9 mouse cellular contexts compared by ENCODE assay signal in genomic region chr2:70901479-70901878, GRCm38 (mm10).
DNase-seq lines count a peak whose midpoint lies in the region; TF ChIP-seq lines count a peak whose summit lies in the region.
"Had no signal": no experiment of that assay in that cellular context is flagged by ENCODE, and none has a peak within 500 bp of the region (broad histone marks: within the 10 kb centered on the region; RNA-seq: fewer than 3 reads in every experiment).

No protein-coding gene starts in this region.

- intact Hi-C loops in heart, adult 2 months (cut with DNase I): no loop called here

- no peaks in the 10 kb centered on the region for H3K36me3 ChIP-seq in liver, adult 2 months (ENCODE audit: control insufficient read depth, insufficient read depth, low read length)
- no peaks in the 10 kb centered on the region for H3K36me3 ChIP-seq in heart, adult 2 months (ENCODE audit: control insufficient read depth, insufficient read depth, low read length)

- no peak for TF ChIP-seq CTCF in liver, adult 2 months (IDR thresholded peaks at IDR 0.05; ENCODE audit: low read depth, low read length)
- TF ChIP-seq CTCF in heart, adult 2 months (IDR thresholded peaks at IDR 0.05): no peak

- peak; percentile 37 for DNase-seq in liver, adult 2 months (ENCODE audit: extremely low read depth, low read depth, low spot score)
- DNase-seq in liver: no peak
- DNase-seq in heart, adult 2 months: peak; percentile 31 to 41
- peak; percentile 44 for DNase-seq in heart, postnatal 4 days
- peak; percentile 35 for DNase-seq in right cerebral cortex, postnatal 14 days
- DNase-seq in cerebellum, adult 8-10 months: no peak
- no peak for DNase-seq in thymus, postnatal 36 days
- DNase-seq: cerebellum, adult 9-10 months had no signal

- no peak overlapping the region for H3K27ac ChIP-seq in liver, adult 2 months (replicated peaks; ENCODE audit: insufficient read depth, low read depth, low read length)
- H3K27ac ChIP-seq in heart, adult 2 months: peak overlapping the region; percentile 36

- no peak overlapping the region for H3K9ac ChIP-seq in liver, adult 2 months (ENCODE audit: low read depth, low read length)
- peak overlapping the region; percentile 33 for H3K9ac ChIP-seq in heart, adult 2 months (ENCODE audit: low read depth, low read length)

- H3K4me1 ChIP-seq in liver, adult 2 months (ENCODE audit: control insufficient read depth, insufficient read depth, low read length): peaks cover 2% of the 10 kb centered on the region; the same call in 1 of the 2 replicates
- H3K4me1 ChIP-seq in heart, adult 2 months (ENCODE audit: control insufficient read depth, insufficient read depth, low read length): no peaks in the 10 kb centered on the region; the same call in 1 of the 2 replicates

- no peaks in the 10 kb centered on the region for H3K79me2 ChIP-seq in liver, adult 2 months (ENCODE audit: control insufficient read depth, insufficient read depth, low read length)
- no peaks in the 10 kb centered on the region for H3K79me2 ChIP-seq in heart, adult 2 months (replicated peaks; ENCODE audit: control insufficient read depth, insufficient read depth, low read length)

- TF ChIP-seq EP300 in heart, adult 2 months (IDR thresholded peaks at IDR 0.05; ENCODE audit: insufficient read depth, low read depth, low read length): no peak

- 58% methylated on average over 14 of the region's 14 CpGs for WGBS in liver, adult 2 months
- 26% methylated on average over 14 of the region's 14 CpGs for WGBS in heart, adult 2 months

- no peaks in the 10 kb centered on the region for H3K27me3 ChIP-seq in liver, adult 2 months (ENCODE audit: control insufficient read depth, insufficient read depth, low read length)
- H3K27me3 ChIP-seq in heart, adult 2 months (ENCODE audit: control insufficient read depth, insufficient read depth, low read length): no peaks in the 10 kb centered on the region
- H3K27me3 ChIP-seq: Patski had no signal

- no peak overlapping the region for H3K4me3 ChIP-seq in liver, adult 2 months (ENCODE audit: insufficient read depth, low read depth, low read length)
- H3K4me3 ChIP-seq in heart, adult 2 months: peak overlapping the region; percentile 38

- no peak for TF ChIP-seq POLR2A in liver, adult 2 months (IDR thresholded peaks at IDR 0.05; ENCODE audit: extremely low read depth, insufficient read depth, low read length)
- TF ChIP-seq POLR2A in heart, adult 2 months (IDR thresholded peaks at IDR 0.05; ENCODE audit: insufficient read depth, low read depth, low read length): no peak

Comparison
In these comparisons a context has a peak if more than half of its experiments do, and no peak if none do; other contexts are left out.
1. DNase-seq: peak in liver, adult 2 months (single experiment), heart, adult 2 months (2 of 2), heart, postnatal 4 days (single experiment) and right cerebral cortex, postnatal 14 days (single experiment); none in liver (single experiment), cerebellum, adult 8-10 months (single experiment) and thymus, postnatal 36 days (0 of 2).